Mouse (Mus musculus): Measurements from ENCODE around the gene Ern1.

DNA sequence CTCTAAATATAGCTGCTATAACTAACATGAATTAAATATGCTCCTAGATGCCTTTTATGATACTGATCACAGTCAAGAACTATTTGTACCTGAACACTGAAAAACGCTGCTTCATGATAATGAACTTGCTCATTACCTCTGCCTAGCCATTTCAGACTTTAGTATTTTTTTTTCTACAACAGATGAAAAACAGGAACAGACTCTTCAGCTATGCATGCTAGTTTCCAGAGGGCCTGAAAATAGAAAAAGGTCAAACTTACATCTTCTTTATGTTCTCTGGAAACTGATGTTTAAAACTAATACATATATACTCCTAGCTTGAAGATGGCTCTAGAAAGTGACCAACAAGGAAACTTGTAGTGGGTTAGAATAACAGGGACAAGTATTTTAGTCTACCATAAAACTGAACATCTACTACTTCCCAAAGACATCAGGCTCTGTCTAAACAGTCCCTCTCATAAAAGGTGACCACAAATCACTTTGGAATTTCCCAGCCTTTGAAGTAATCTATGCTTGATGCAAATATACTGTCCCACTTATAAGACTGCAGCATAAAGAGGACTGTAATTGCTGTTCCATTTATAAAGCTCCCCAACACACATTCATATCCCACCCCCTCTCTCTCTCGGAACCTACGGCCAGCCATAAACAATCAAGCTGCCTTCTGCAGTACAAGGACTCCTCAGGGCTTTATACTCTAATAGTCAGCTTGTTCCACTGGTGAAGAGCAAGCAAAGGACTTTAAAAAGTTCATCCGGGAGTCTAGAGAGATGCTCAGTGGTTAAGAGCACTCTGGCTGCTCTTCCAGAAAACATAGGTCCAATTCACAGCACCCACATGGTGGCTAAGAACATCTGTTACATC lies 22.7 kb downstream of the Ern1 start:
- TF ChIP-seq ZNF384 (IDR thresholded peaks at IDR 0.05; ENCODE audit: low read depth, low read length) (no peak), CHD2 (IDR thresholded peaks at IDR 0.05; ENCODE audit: low read depth, low read length) (no peak), HCFC1 (IDR thresholded peaks at IDR 0.05; ENCODE audit: borderline replicate concordance, insufficient read depth, low read length) (no peak)
